Mouse (Mus musculus) heart, embryonic 14.5 days (tissue): ENCODE data around the gene Nme4. TPM values are rescaled to one million over a fixed set of nuclear protein-coding genes. Genes with fewer than 3 reads are reported as not detected.
"Not testable (repeated sequence)": the region's sequence is repeated elsewhere in the genome, so short reads cannot be mapped to it uniquely, and the experiment has no call there.

Experiments
- ATAC-seq: fragments of 200-750 bp; cut with Nextera tagmentation; 2 replicates; pipeline ENCODE4 v1.8.0; 2017; ENCODE audit warnings: low read depth, moderate TSS enrichment; ENCODE audit not compliant: insufficient number of reproducible peaks, insufficient read depth, low FRiP score
- H3K27ac ChIP-seq, 2 experiments: fragments of 200-500 bp in 1 of 2; fragments of 300-500 bp in 1 of 2; sonication (generic) in 1 of 2; replicated peaks in 1 of 2; 2 replicates each; pipeline ENCODE4 v1.5.1; 2012 to 2014; ENCODE audit warnings: low read depth in 2 of 2, low read length in 2 of 2, control low read depth in 1 of 2, mild to moderate bottlenecking in 1 of 2, mixed read lengths in 1 of 2; ENCODE audit not compliant: control insufficient read depth in 1 of 2, insufficient read depth in 1 of 2
- H3K27me3 ChIP-seq: fragments of 300-500 bp; sonication (generic); 2 replicates; pipeline ENCODE4 v1.6.1; 2014; ENCODE audit warnings: mild to moderate bottlenecking, low read length, control low read depth; ENCODE audit not compliant: control insufficient read depth, insufficient read depth
- H3K36me3 ChIP-seq: fragments of 300-500 bp; sonication (generic); 2 replicates; pipeline ENCODE4 v1.6.1; 2014; ENCODE audit warnings: mild to moderate bottlenecking, control low read depth, low read length, mixed read lengths; ENCODE audit not compliant: control insufficient read depth, insufficient read depth
- H3K4me1 ChIP-seq, 2 experiments: fragments of 200-500 bp in 1 of 2; fragments of 300-500 bp in 1 of 2; sonication (generic) in 1 of 2; 2 replicates each; pipeline ENCODE4 v1.6.1; 2012 to 2014; ENCODE audit warnings: low read length in 2 of 2, control low read depth in 1 of 2, mixed read lengths in 1 of 2; ENCODE audit not compliant: control insufficient read depth in 2 of 2, insufficient read depth in 2 of 2
- H3K4me2 ChIP-seq: fragments of 300-500 bp; sonication (generic); 2 replicates; pipeline ENCODE4 v1.6.1; 2014; ENCODE audit warnings: mild to moderate bottlenecking, low read length
- H3K4me3 ChIP-seq, 2 experiments: fragments of 200-500 bp in 1 of 2; fragments of 300-500 bp in 1 of 2; sonication (generic) in 1 of 2; 2 replicates each; pipeline ENCODE4 v1.5.1; 2012 to 2014; ENCODE audit warnings: low read length in 2 of 2, mild to moderate bottlenecking in 2 of 2, control low read depth in 1 of 2, low read depth in 1 of 2, moderate library complexity in 1 of 2; ENCODE audit not compliant: control insufficient read depth in 1 of 2, insufficient read depth in 1 of 2
- H3K9ac ChIP-seq: fragments of 300-500 bp; sonication (generic); 2 replicates; pipeline ENCODE4 v1.6.1; 2014; ENCODE audit warnings: mild to moderate bottlenecking, low read length
- H3K9me3 ChIP-seq: fragments of 300-500 bp; sonication (generic); 2 replicates; pipeline ENCODE4 v1.6.1; 2016; ENCODE audit warnings: low read length, control low read depth; ENCODE audit not compliant: control insufficient read depth
- WGBS: fragments of 180-500 bp; shearing (Covaris S2); extraction: QIAGEN DNeasy Blood & Tissue Kit; methylation state at CpG from one replicate; pipeline ENCODE4 v1.1.7; 2014; 5-methylcytosine and 5-hydroxymethylcytosine counted together
- polyA plus RNA-seq: library from polyadenylated mRNA; unstranded; fragments of >200 nt; fragmentation: Nextera tagmentation; extraction: Ambion mirVana; gene quantifications from 2 replicates; pipeline ENCODE4 v1.2.1, GENCODE M21; 2014

Nme4 gene
- polyA plus RNA-seq, 1 experiment from 2014 or later, result 68.2 TPM

GRCm38 (mm10) chr17:26100166-26100565, 4.8 kb upstream of the Nme4 start:
- no peak overlapping the region for H3K4me3 ChIP-seq
- H3K9me3 ChIP-seq, result no peaks in the 10 kb centered on the region
- no peak overlapping the region for H3K9ac ChIP-seq
- no peak for ATAC-seq
- no peaks in the 10 kb centered on the region for H3K4me1 ChIP-seq
- no peak overlapping the region for H3K27ac ChIP-seq
- WGBS, result 40% methylated on average over 2 of the region's 2 CpGs
- H3K36me3 ChIP-seq, result no peaks in the 10 kb centered on the region
- H3K27me3 ChIP-seq, result no peaks in the 10 kb centered on the region
- no peak overlapping the region for H3K4me2 ChIP-seq

GRCm38 (mm10) chr17:26099316-26099715, 3.9 kb upstream of the Nme4 start:
- WGBS, result 74% methylated on average over 3 of the region's 3 CpGs
- not testable (repeated sequence) for H3K9me3 ChIP-seq, H3K27me3 ChIP-seq, H3K27ac ChIP-seq, H3K4me2 ChIP-seq, H3K4me3 ChIP-seq, ATAC-seq, H3K4me1 ChIP-seq, H3K9ac ChIP-seq, H3K36me3 ChIP-seq

GRCm38 (mm10) chr17:26098461-26098860, 3.1 kb upstream of the Nme4 start:
- H3K4me1 ChIP-seq, result no peaks in the 10 kb centered on the region
- no peak for ATAC-seq
- no peak overlapping the region for H3K9ac ChIP-seq
- no peak overlapping the region for H3K27ac ChIP-seq
- no peaks in the 10 kb centered on the region for H3K27me3 ChIP-seq
- no peaks in the 10 kb centered on the region for H3K9me3 ChIP-seq
- no peak overlapping the region for H3K4me2 ChIP-seq
- WGBS, result 89% methylated on average over 7 of the region's 7 CpGs
- H3K36me3 ChIP-seq, result no peaks in the 10 kb centered on the region
- no peak overlapping the region for H3K4me3 ChIP-seq

- Histone ChIP-seq H3K4me2 (peak overlapping the region; percentile 71), H3K27me3 (no peaks in the 10 kb centered on the region), H3K4me1 (peaks cover 0 to 2% of the 10 kb centered on the region in 2 experiments; a peak in 1 of 4 replicates), H3K9ac (peak overlapping the region; percentile 78), H3K4me3 (peak overlapping the region; percentile 60 to 81), H3K36me3 (peaks cover 7% of the 10 kb centered on the region; the same call in 1 of the 2 replicates), H3K27ac (0 out of 4 replicates have a peak overlapping the region, but pooled peaks of 1 of the 2 experiments have one; percentile 2), H3K9me3 (no peaks in the 10 kb centered on the region)
- WGBS, result 41% methylated on average over 9 of the region's 9 CpGs
- ATAC-seq, result no peak
These were observed 781 bp downstream of the Nme4 start for GRCm38 (mm10) chr17:26094531-26095110.

GRCm38 (mm10) chr17:26089905-26090632, 5.3 kb downstream of the Nme4 start, which contains the start of gene Decr2:
Gene Decr2 (minus strand): TSS chr17:26090337.
- Histone ChIP-seq H3K4me1 (peaks cover 0 to 4% of the 10 kb centered on the region in 2 experiments; a peak in 1 of 4 replicates), H3K27me3 (no peaks in the 10 kb centered on the region), H3K4me3 (peak within 1 kb of the TSS; percentile 60 to 76), H3K27ac (peak within 1 kb of the TSS; percentile 82), H3K36me3 (peaks cover 14% of the 10 kb centered on the region; the same call in 1 of the 2 replicates), H3K9ac (peak within 1 kb of the TSS; percentile 83), H3K9me3 (no peaks in the 10 kb centered on the region), H3K4me2 (peak within 1 kb of the TSS; percentile 75)
- peak; percentile 87 for ATAC-seq
- WGBS, result 2% methylated on average over 32 of the region's 32 CpGs

- Histone ChIP-seq H3K9me3 (no peaks in the 10 kb centered on the region), H3K27me3 (no peaks in the 10 kb centered on the region), H3K4me2 (no peak overlapping the region), H3K27ac (no peak overlapping the region), H3K4me1 (peaks cover 0 to 4% of the 10 kb centered on the region in 2 experiments; a peak in 1 of 4 replicates), H3K36me3 (peaks cover 31% of the 10 kb centered on the region), H3K9ac (no peak overlapping the region), H3K4me3 (no peak overlapping the region)
- no peak for ATAC-seq
- 90% methylated on average over 9 of the region's 9 CpGs for WGBS
These were observed 8.3 kb downstream of the Nme4 start for GRCm38 (mm10) chr17:26087059-26087564.

GRCm38 (mm10) chr17:26080867-26081266, 14.5 kb downstream of the Nme4 start:
- no peak overlapping the region for H3K27ac ChIP-seq
- H3K9me3 ChIP-seq, result no peaks in the 10 kb centered on the region
- no peaks in the 10 kb centered on the region for H3K4me1 ChIP-seq
- 35% methylated on average over 2 of the region's 2 CpGs for WGBS
- no peak overlapping the region for H3K4me3 ChIP-seq
- H3K36me3 ChIP-seq, result peaks cover 28% of the 10 kb centered on the region
- no peak overlapping the region for H3K4me2 ChIP-seq
- no peak for ATAC-seq
- H3K9ac ChIP-seq, result no peak overlapping the region
- no peaks in the 10 kb centered on the region for H3K27me3 ChIP-seq
